Mouse (Mus musculus) kidney, embryonic 15.5 days (tissue): ENCODE measurements around the gene Ppp1r15b. TPM values are rescaled to one million over a fixed set of nuclear protein-coding genes. Genes with fewer than 3 reads are reported as not detected.
A peak's percentile ranks its signal among the peaks of the same experiment; 100 is the strongest.

Experiments used
- ATAC-seq: fragments of 200-750 bp; cut with Nextera tagmentation; replicated peaks from 2 replicates; pipeline ENCODE4 v1.8.0; 2017; ENCODE audit warnings: moderate TSS enrichment; ENCODE audit not compliant: low FRiP score
- H3K27ac ChIP-seq: fragments of 300-500 bp; sonication (generic); 2 replicates; pipeline ENCODE4 v1.5.1; 2015; ENCODE audit warnings: mild to moderate bottlenecking, inconsistent platforms
- H3K27me3 ChIP-seq: fragments of 300-500 bp; sonication (generic); 2 replicates; pipeline ENCODE4 v1.6.1; 2015; ENCODE audit warnings: inconsistent platforms
- H3K36me3 ChIP-seq: fragments of 300-500 bp; sonication (generic); 2 replicates; pipeline ENCODE4 v1.6.1; 2015; ENCODE audit warnings: inconsistent platforms
- H3K4me1 ChIP-seq: fragments of 300-500 bp; sonication (generic); 2 replicates; pipeline ENCODE4 v1.6.1; 2015; ENCODE audit warnings: inconsistent platforms
- H3K4me2 ChIP-seq: fragments of 300-500 bp; sonication (generic); 2 replicates; pipeline ENCODE4 v1.6.1; 2015; ENCODE audit warnings: moderate library complexity, mild to moderate bottlenecking, inconsistent platforms
- H3K4me3 ChIP-seq: fragments of 300-500 bp; sonication (generic); replicated peaks from 2 replicates; pipeline ENCODE4 v1.5.1; 2015; ENCODE audit warnings: mild to moderate bottlenecking, inconsistent platforms
- H3K9ac ChIP-seq: fragments of 300-500 bp; sonication (generic); 2 replicates; pipeline ENCODE4 v1.6.1; 2015; ENCODE audit warnings: mild to moderate bottlenecking, inconsistent platforms
- H3K9me3 ChIP-seq: fragments of 300-500 bp; sonication (generic); replicated peaks from 2 replicates; pipeline ENCODE4 v1.6.1; 2016; ENCODE audit warnings: inconsistent platforms
- WGBS: fragments of 180-500 bp; shearing (Covaris S2); methylation state at CpG from one replicate; pipeline ENCODE4 v1.1.7; 2015; ENCODE audit warnings: mixed read lengths; 5-methylcytosine and 5-hydroxymethylcytosine counted together
- polyA plus RNA-seq: library from polyadenylated mRNA; unstranded; fragments of >200 nt; fragmentation: Nextera tagmentation; extraction: Ambion mirVana; gene quantifications from 2 replicates; pipeline ENCODE4 v1.2.1, GENCODE M21; 2015

The Ppp1r15b gene
- polyA plus RNA-seq, 1 experiment from 2014 or later: 42.1 TPM

DNA sequence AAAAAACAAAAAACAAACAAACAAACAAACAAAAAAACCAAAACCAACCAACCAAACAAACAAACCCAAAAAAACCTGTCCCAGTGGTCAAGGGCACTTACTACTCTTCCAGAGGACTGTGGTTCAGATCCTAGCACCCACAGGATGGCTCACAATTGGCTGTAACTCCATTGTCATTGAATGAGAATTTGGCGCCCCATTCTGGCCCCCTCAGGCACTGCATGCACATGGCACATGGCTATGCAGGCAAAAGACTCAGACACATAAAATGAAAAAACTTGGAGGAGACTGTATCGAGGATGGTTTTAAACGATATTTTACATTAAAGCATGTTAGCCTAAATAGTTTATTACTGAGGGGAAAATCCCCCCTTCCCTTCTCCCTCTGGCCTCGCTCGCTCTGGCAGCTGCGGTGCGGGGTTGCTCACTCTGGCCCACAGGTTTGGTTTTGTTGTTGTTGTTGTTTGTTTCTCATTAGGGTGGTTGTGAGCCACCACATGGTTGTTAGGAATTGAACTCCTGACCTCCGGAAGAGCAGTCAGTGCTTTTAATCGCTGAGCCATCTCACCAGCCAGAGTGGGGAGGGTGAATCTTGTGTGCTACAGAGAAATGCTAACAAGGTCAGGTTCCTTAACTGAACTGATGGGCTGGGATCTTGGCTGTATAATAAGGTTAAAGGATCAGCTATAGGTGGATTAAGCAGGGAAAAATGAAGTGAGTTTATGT lies 5.1 kb upstream of the Ppp1r15b start:
- H3K4me1 ChIP-seq: peaks cover 22% of the 10 kb centered on the region
- no peak overlapping the region for H3K4me2 ChIP-seq
- no peaks in the 10 kb centered on the region for H3K27me3 ChIP-seq
- no peaks in the 10 kb centered on the region for H3K9me3 ChIP-seq
- no peak overlapping the region for H3K9ac ChIP-seq
- no peak overlapping the region for H3K4me3 ChIP-seq
- H3K27ac ChIP-seq: no peak overlapping the region
- ATAC-seq: no peak
- H3K36me3 ChIP-seq: no peaks in the 10 kb centered on the region
- 90% methylated on average over 9 of the region's 9 CpGs for WGBS

- Histone ChIP-seq H3K9me3 (no peaks in the 10 kb centered on the region), H3K4me1 (peaks cover 22% of the 10 kb centered on the region), H3K4me2 (no peak overlapping the region), H3K4me3 (no peak overlapping the region), H3K36me3 (no peaks in the 10 kb centered on the region), H3K27ac (no peak overlapping the region), H3K9ac (no peak overlapping the region), H3K27me3 (no peaks in the 10 kb centered on the region)
- 74% methylated on average over 4 of the region's 4 CpGs for WGBS
- no peak for ATAC-seq
Observed at GRCm38 (mm10) chr1:133126365-133126740, 4.6 kb upstream of the Ppp1r15b start.

DNA sequence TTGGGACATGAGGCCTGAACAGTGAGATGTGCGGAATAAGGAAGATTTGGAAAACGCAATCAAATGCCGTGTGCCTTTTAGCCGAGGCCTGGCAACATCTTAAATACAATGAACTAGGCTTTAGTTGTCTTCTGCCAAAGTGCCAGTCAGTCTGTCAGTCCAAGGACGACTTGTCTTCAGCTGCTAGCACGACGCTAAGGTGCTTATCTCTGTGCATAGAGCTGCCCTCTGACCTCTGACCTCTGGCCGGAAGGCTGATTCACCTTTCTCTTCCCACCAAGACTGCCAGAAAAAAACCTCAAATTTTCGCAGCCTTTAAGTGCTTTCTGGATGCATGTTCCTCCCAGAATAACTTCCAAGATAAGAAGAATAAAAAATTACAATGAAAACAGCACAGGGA lies 3.6 kb upstream of the Ppp1r15b start:
- WGBS: 69% methylated on average over 9 of the region's 9 CpGs
- ATAC-seq: no peak
- H3K36me3 ChIP-seq: no peaks in the 10 kb centered on the region
- no peak overlapping the region for H3K27ac ChIP-seq
- no peak overlapping the region for H3K9ac ChIP-seq
- no peaks in the 10 kb centered on the region for H3K9me3 ChIP-seq
- no peak overlapping the region for H3K4me2 ChIP-seq
- H3K4me3 ChIP-seq: no peak overlapping the region
- H3K27me3 ChIP-seq: no peaks in the 10 kb centered on the region
- peaks cover 22% of the 10 kb centered on the region for H3K4me1 ChIP-seq

- Histone ChIP-seq H3K4me1 (peaks cover 32% of the 10 kb centered on the region), H3K4me2 (peak overlapping the region; percentile 95), H3K9me3 (no peaks in the 10 kb centered on the region), H3K27me3 (no peaks in the 10 kb centered on the region), H3K36me3 (peaks cover 12% of the 10 kb centered on the region; the same call in 1 of the 2 replicates), H3K4me3 (0 out of 2 replicates have a peak overlapping the region, but pooled peaks have one; percentile 7), H3K9ac (no peak overlapping the region), H3K27ac (peak overlapping the region; percentile 98)
- no peak for ATAC-seq
- 34% methylated on average over 16 of the region's 16 CpGs for WGBS
Observed at GRCm38 (mm10) chr1:133129471-133130221, 1.3 kb upstream of the Ppp1r15b start.

- H3K27ac ChIP-seq: peak overlapping the region; percentile 98
- H3K9me3 ChIP-seq: no peaks in the 10 kb centered on the region
- under 1% methylated on average over 35 of the region's 35 CpGs for WGBS
- no peak for ATAC-seq
- no peaks in the 10 kb centered on the region for H3K27me3 ChIP-seq
- peaks cover 50% of the 10 kb centered on the region for H3K4me1 ChIP-seq
- peaks cover 25% of the 10 kb centered on the region for H3K36me3 ChIP-seq
- peak overlapping the region; percentile 96 for H3K9ac ChIP-seq
- peak overlapping the region; percentile 92 for H3K4me3 ChIP-seq
- H3K4me2 ChIP-seq: peak overlapping the region; percentile 95
Observed at GRCm38 (mm10) chr1:133131561-133131905, 590 bp downstream of the Ppp1r15b start.

DNA sequence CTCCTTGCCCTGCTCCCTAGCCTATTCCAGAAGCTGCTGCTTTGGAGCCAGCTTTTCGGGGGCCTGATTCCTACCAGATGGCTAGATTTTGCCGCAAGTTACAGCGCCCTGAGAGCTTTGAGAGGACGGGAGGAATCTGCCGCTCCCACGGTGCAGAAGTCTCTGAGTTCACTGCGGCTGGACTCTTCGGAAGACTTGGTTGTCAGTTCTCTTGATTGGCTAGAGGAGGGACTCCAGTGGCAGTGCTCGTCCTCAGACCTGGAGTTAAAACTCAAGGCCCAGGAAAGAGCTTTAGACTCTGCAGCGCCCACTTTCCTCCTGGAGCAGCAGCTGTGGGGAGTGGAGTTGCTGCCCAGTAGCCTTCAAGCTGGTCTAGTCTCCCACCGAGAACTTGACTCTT lies 993 bp downstream of the Ppp1r15b start:
- peak overlapping the region; percentile 96 for H3K9ac ChIP-seq
- peak overlapping the region; percentile 98 for H3K27ac ChIP-seq
- peak overlapping the region; percentile 92 for H3K4me3 ChIP-seq
- 1% methylated on average over 11 of the region's 11 CpGs for WGBS
- H3K36me3 ChIP-seq: peaks cover 29% of the 10 kb centered on the region
- H3K27me3 ChIP-seq: no peaks in the 10 kb centered on the region
- H3K4me2 ChIP-seq: peak overlapping the region; percentile 95
- no peaks in the 10 kb centered on the region for H3K9me3 ChIP-seq
- no peak for ATAC-seq
- peaks cover 50% of the 10 kb centered on the region for H3K4me1 ChIP-seq

DNA sequence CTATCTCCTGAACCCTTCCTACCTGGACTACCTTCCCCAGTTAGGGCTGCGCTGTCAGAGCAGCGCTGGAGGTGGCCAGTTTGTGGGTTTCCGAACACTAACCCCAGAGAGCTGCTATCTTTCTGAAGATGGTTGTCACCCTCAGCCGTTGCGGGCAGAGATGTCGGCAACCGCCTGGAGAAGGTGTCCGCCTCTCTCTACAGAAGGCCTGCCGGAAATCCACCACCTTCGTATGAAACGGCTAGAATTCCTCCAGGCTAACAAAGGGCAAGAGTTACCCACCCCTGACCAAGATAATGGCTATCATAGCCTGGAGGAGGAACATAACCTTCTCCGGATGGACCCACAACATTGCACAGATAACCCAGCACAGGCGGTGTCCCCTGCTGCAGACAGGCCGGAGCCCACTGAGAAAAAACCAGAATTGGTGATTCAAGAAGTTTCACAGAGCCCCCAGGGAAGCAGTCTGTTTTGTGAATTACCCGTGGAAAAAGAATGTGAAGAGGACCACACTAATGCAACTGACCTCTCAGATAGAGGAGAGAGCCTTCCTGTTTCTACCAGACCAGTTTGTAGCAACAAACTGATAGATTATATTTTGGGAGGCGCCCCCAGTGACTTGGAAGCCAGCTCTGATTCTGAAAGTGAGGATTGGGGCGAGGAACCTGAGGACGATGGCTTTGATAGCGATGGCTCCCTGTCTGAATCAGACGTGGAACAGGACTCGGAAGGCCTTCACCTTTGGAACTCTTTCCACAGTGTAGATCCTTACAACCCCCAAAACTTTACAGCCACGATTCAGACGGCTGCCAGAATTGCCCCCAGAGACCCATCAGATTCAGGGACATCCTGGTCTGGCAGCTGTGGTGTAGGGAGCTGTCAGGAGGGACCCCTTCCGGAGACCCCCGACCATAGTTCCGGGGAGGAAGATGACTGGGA lies 1.7 kb downstream of the Ppp1r15b start:
- peak overlapping the region; percentile 98 for H3K27ac ChIP-seq
- peaks cover 36% of the 10 kb centered on the region for H3K36me3 ChIP-seq
- H3K4me3 ChIP-seq: peak overlapping the region; percentile 92
- 8% methylated on average over 26 of the region's 26 CpGs for WGBS
- H3K9ac ChIP-seq: peak overlapping the region; percentile 96
- peaks cover 50% of the 10 kb centered on the region for H3K4me1 ChIP-seq
- H3K9me3 ChIP-seq: no peaks in the 10 kb centered on the region
- ATAC-seq: no peak
- H3K4me2 ChIP-seq: peak overlapping the region; percentile 95
- no peaks in the 10 kb centered on the region for H3K27me3 ChIP-seq

DNA sequence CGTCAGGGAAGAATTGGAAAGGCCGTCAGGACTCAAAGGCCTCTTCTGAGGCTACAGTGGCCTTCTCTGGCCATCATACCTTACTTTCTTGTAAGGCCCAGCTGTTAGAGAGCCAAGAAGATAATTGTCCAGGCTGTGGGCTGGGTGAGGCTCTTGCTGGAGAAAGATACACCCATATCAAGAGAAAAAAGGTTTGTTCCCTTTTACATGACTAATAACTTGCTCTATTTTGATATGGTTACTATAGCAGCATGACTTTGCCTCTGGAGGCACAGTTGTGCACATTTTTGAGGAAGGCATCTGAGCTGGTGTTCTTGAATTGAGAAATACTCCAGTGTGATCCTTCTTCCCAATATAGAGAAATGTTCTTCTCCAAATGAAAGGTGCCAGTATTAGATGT lies 2.5 kb downstream of the Ppp1r15b start:
- Histone ChIP-seq H3K27me3 (no peaks in the 10 kb centered on the region), H3K9ac (peak overlapping the region; percentile 96), H3K36me3 (peaks cover 44% of the 10 kb centered on the region), H3K9me3 (no peaks in the 10 kb centered on the region), H3K4me3 (peak overlapping the region; percentile 92), H3K27ac (no peak overlapping the region; the same call in 1 of the 2 replicates), H3K4me1 (peaks cover 50% of the 10 kb centered on the region), H3K4me2 (peak overlapping the region; percentile 95)
- ATAC-seq: no peak
- WGBS: 0% methylated on average over 2 of the region's 2 CpGs

DNA sequence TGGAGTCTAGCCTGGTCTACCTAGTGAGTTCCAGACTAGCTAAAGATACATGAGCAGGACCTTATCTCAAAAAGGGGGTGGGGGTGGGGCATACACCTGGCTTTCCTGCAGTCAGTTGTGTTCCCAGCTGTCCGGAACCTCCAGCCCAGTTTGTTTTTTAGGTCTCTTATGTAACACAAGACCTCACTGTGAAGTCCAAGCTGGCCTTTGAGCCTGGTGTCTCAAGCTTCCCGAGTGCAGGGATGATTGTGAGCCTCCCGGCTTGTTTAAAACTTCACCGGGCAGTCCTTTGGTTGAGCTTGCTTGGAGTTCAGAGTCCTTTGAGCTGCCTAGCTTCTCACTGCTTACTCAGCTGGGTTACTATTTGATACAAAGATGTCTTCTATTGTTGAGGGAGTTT lies 3.1 kb downstream of the Ppp1r15b start:
- Histone ChIP-seq H3K27ac (peak overlapping the region; percentile 56; the same call in 1 of the 2 replicates), H3K4me3 (peak overlapping the region; percentile 92), H3K9me3 (no peaks in the 10 kb centered on the region), H3K4me2 (peak overlapping the region; percentile 95), H3K4me1 (peaks cover 50% of the 10 kb centered on the region), H3K27me3 (no peaks in the 10 kb centered on the region), H3K36me3 (peaks cover 50% of the 10 kb centered on the region), H3K9ac (peak overlapping the region; percentile 96)
- ATAC-seq: no peak
- 7% methylated on average over 4 of the region's 4 CpGs for WGBS

GRCm38 (mm10) chr1:133134881-133135280 lies 3.9 kb downstream of the Ppp1r15b start:
- Histone ChIP-seq H3K9ac (peak overlapping the region; percentile 96), H3K9me3 (no peaks in the 10 kb centered on the region), H3K27me3 (no peaks in the 10 kb centered on the region), H3K4me2 (peak overlapping the region; percentile 95), H3K4me3 (peak overlapping the region; percentile 92), H3K4me1 (peaks cover 42% of the 10 kb centered on the region), H3K36me3 (peaks cover 57% of the 10 kb centered on the region), H3K27ac (no peak overlapping the region)
- ATAC-seq: no peak
- WGBS: 18% methylated on average over 4 of the region's 4 CpGs

GRCm38 (mm10) chr1:133135808-133136207 lies 4.9 kb downstream of the Ppp1r15b start:
- Histone ChIP-seq H3K36me3 (peaks cover 66% of the 10 kb centered on the region), H3K9ac (no peak overlapping the region), H3K27ac (no peak overlapping the region), H3K4me2 (peak overlapping the region; percentile 95), H3K9me3 (no peaks in the 10 kb centered on the region), H3K4me1 (peaks cover 34% of the 10 kb centered on the region), H3K4me3 (peak overlapping the region; percentile 92), H3K27me3 (no peaks in the 10 kb centered on the region)
- 51% methylated on average over 5 of the region's 5 CpGs for whole genome bisulfite sequencing
- ATAC-seq: no peak
